Comparison of ENCODE assay signal across 16 mouse cellular contexts in the genomic region with DNA sequence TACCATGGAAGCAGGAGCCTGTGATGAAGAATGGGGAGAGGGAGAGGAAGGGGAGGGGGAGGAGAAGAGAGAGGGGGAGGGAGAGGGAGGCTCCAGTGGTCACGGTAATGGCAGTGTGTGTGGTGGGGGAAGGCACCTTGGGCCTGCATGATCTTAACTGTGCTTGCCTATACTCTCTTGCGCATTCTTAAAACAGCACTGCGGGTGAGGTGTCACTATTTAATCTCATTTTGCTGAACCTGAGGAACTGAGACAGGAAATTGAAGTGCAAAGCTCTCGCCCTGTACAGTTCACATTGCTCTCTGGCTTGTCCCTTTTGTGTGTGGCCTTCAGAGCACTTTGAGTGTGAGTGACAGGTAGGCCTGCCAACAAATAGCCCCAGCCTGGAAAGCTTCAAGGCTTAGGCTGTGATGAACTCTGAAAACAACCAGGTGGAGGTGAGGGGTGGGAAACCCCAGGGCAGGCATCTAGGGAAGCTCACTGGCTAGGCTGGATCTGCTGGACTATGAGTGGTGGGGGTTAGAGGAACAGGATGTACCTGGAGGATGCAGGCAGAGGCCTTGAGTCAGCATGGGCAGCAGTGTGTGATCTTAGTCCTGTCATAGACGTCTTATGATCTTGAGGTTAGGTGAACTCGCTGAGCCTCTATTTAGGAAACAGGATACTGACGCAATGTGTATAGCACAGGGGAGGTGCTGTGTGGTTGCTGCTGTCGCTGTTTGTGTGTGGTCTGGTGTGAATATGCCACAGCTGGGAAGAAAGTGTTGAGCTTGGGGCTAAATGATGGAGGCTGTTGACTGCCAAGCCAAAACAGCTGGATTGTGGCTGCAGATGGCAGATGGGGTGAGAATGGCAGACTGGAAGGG. TPM values are rescaled to one million over a fixed set of nuclear protein-coding genes. Genes with fewer than 3 reads are reported as not detected.
DNase-seq lines count a peak whose midpoint lies in the region; ATAC-seq and TF ChIP-seq lines count a peak whose summit lies in the region.
"Had no signal": no experiment of that assay in that cellular context is flagged by ENCODE, and none has a peak within 500 bp of the region (broad histone marks: within the 10 kb centered on the region; RNA-seq: fewer than 3 reads in every experiment).

No protein-coding gene starts in this region.

- H3K9ac ChIP-seq in hindbrain, embryonic 12.5 days = no peak overlapping the region

- no peaks in the 10 kb centered on the region for H3K9me3 ChIP-seq in hindbrain, embryonic 12.5 days (replicated peaks)
- H3K9me3 ChIP-seq: hindbrain, embryonic 13.5 days had no signal

- peak; percentile 68 to 69 for DNase-seq in spleen, postnatal 36 days (ENCODE audit: low spot score in 2 of 2)
- no peak for DNase-seq in spleen, postnatal 14 days (ENCODE audit: low spot score in 2 of 2)
- peak; percentile 86 to 89 for DNase-seq in natural killer cell, adult 2 months (ENCODE audit: low spot score in 2 of 2)
- DNase-seq in thymus, postnatal 4 days = peak; percentile 52
- no peak for DNase-seq in left cerebral cortex, adult 18-20 months (ENCODE audit: low spot score in 2 of 2)
- no peak for DNase-seq in embryo, embryonic 9.5 days (ENCODE audit: extremely low spot score)
- DNase-seq: adrenal gland, postnatal 10 days had no signal

- peak overlapping the region; percentile 63 for H3K27ac ChIP-seq in bone marrow, adult 2 months (ENCODE audit: control insufficient read depth, insufficient read depth, low read depth, low read length, poor library complexity)
- H3K27ac ChIP-seq in hindbrain, embryonic 12.5 days = no peak overlapping the region
- H3K27ac ChIP-seq: hindbrain, embryonic 13.5 days; stomach, postnatal 0 days had no signal

- no peak overlapping the region for H3K4me3 ChIP-seq in bone marrow, adult 2 months (replicated peaks; ENCODE audit: control insufficient read depth, low read depth, low read length)
- H3K4me3 ChIP-seq in hindbrain, embryonic 12.5 days = no peak overlapping the region
- H3K4me3 ChIP-seq: erythroblast, embryonic 14.5 days; hindbrain, embryonic 13.5 days had no signal

- no peak overlapping the region for H3K4me2 ChIP-seq in hindbrain, embryonic 12.5 days (replicated peaks)
- H3K4me2 ChIP-seq: heart, embryonic 11.5 days; hindbrain, embryonic 13.5 days had no signal

- ATAC-seq in hindbrain, embryonic 12.5 days (ENCODE audit: low FRiP score) = no peak
- ATAC-seq: Patski had no signal

- WGBS in bone marrow, adult 2 months = 20% methylated on average over 8 of the region's 8 CpGs
- 72% methylated on average over 8 of the region's 8 CpGs for WGBS in hindbrain, embryonic 12.5 days

- peaks cover 9% of the 10 kb centered on the region for H3K4me1 ChIP-seq in bone marrow, adult 2 months (ENCODE audit: control insufficient read depth, insufficient read depth, low read length)
- H3K4me1 ChIP-seq in hindbrain, embryonic 12.5 days = peaks cover 10% of the 10 kb centered on the region

- H3K27me3 ChIP-seq in hindbrain, embryonic 12.5 days = no peaks in the 10 kb centered on the region
- H3K27me3 ChIP-seq: hindbrain, embryonic 13.5 days had no signal

- no peak for TF ChIP-seq CTCF in bone marrow, adult 2 months (IDR thresholded peaks at IDR 0.05; ENCODE audit: control insufficient read depth, insufficient read depth, low read length)

- H3K36me3 ChIP-seq in hindbrain, embryonic 12.5 days = no peaks in the 10 kb centered on the region
- H3K36me3 ChIP-seq: hindbrain, embryonic 13.5 days had no signal

- no peak for TF ChIP-seq POLR2A in bone marrow, adult 2 months (IDR thresholded peaks at IDR 0.05; ENCODE audit: borderline replicate concordance, control insufficient read depth, low read depth, low read length)

RNA-seq across cellular contexts. Expression of gene Gm1043, which starts 18.2 kb away (rescaled TPM):
- polyA plus RNA-seq in bone marrow, adult 2 months (2011; ENCODE audit: insufficient read depth, insufficient read length, low replicate concordance, missing spikeins) = 0.85 and 0.88 TPM in 2 replicates
- 10 to 100 TPM; 34.0 to 35.9 TPM for total RNA-seq in left cerebral cortex, adult 18-20 months (2021)
- 0.36 and 0.52 TPM in 2 replicates for polyA plus RNA-seq in hindbrain, embryonic 12.5 days (2016; fragmentation: Nextera tagmentation; extraction: Ambion mirVana)
- polyA plus RNA-seq: erythroblast, embryonic 14.5 days; heart, embryonic 11.5 days; kidney, embryonic 14.5 days; lung, embryonic 16.5 days; Patski had no signal

Comparison
In these comparisons a context has a peak if more than half of its experiments do, and no peak if none do; other contexts are left out.
1. DNase-seq: peak in spleen, postnatal 36 days (2 of 2), natural killer cell, adult 2 months (2 of 2) and thymus, postnatal 4 days (single experiment); none in spleen, postnatal 14 days (0 of 2), left cerebral cortex, adult 18-20 months (0 of 2) and embryo, embryonic 9.5 days (single experiment).